Mouse (Mus musculus) heart, adult 2 months (tissue): Measurements from ENCODE around the gene Phactr2.

Experiments
- CTCF ChIP-seq: fragments of 200-600 bp; IDR thresholded peaks from 2 replicates; pipeline ENCODE4 v1.8.1; 2022; ENCODE audit warnings: antibody characterized with exemption, mild to moderate bottlenecking, moderate library complexity
- POLR2A ChIP-seq: fragments of 200-500 bp; IDR thresholded peaks from 2 replicates; pipeline ENCODE4 v1.6.1; 2011; ENCODE audit warnings: mild to moderate bottlenecking, low read depth, low read length, control low read depth; ENCODE audit not compliant: insufficient read depth

DNA sequence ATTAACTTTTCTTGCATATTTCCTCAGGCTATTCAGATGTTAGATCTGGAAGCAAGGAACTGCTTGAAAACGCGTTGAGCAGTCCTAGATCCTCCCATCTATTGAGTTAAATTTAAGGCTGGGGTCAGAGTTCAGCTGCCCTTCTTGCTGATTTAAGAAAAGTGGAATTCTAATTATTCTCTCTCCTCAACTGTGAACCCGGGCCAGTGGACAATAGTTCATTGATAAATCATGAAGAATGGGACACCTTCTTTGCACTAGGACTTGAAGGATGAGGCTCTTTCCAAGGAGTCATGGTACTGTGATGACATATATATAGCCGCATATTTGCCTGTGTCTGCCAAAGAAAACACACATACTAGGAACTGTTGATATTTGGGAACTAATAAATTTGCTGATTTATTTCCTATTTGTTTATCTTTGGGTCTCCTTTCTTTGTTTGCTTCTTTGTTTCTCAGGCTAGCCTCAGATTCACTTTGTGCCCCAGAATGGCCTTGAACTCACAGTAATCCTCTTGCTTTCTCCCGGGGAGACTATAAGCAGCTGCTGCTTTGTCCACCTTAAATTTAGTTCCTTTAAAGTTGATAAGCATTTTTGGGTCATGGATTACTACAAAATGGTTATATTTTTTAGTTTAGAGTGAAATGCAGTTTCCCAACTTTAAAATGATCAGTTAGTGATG, 127.5 kb downstream of the Phactr2 start:
- no peak for TF ChIP-seq CTCF
- no peak for TF ChIP-seq POLR2A
